Mouse (Mus musculus): ENCODE measurements at regions not wholly inside any gene's neighbourhood (a gene's known extent, or its start where the extent isn't known, plus 50 kb on each side); places are given as distances from the start of the nearest gene placed in this dataset.

DNA sequence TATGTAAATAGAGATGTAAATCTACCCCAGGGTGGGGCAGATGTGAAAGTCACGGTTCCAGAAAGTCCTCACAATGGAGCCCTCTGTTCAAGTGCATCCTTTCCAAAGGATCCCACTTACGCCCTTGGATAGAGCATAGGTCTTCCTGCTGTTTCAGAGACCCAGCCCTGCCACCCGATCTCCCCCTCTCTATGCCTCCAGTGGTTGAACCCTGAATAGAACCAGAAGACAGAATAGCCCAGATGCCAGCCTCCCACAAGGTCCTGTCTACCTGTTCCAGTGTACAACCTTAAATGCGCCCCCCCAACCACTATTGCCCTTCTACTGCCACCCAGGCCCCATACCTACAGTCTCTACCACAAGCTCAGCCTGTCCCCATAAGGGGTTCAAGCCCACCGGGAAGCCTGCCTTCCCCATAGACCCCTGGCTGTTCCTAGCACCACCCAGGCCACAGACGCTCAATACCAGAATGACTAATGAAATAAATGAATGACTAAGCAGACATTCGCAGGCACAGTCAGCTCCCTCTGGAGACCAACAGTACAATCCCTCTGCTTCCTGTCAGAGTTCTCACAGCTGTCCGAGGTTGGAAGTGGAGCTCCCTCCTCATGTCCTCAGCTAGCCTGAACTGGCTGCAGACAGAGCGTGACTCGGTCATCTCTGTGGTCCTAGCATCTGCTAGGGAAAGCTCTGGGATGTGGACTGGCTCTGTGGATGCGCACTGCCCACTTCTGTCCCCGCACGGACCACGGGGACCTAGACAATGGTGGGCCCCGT, 133.4 kb upstream of the 1600014C23Rik start:
- no peak for DNase-seq (ENCODE audit: low spot score in 2 of 2)

- DNase-seq (ENCODE audit: low spot score in 2 of 2), result no peak
These were observed 132.7 kb upstream of the 1600014C23Rik start for GRCm38 (mm10) chr17:45866346-45866745.

GRCm38 (mm10) chr17:45865944-45866343, 132.3 kb upstream of the 1600014C23Rik start:
- no peak for DNase-seq (ENCODE audit: low spot score in 2 of 2)

DNA sequence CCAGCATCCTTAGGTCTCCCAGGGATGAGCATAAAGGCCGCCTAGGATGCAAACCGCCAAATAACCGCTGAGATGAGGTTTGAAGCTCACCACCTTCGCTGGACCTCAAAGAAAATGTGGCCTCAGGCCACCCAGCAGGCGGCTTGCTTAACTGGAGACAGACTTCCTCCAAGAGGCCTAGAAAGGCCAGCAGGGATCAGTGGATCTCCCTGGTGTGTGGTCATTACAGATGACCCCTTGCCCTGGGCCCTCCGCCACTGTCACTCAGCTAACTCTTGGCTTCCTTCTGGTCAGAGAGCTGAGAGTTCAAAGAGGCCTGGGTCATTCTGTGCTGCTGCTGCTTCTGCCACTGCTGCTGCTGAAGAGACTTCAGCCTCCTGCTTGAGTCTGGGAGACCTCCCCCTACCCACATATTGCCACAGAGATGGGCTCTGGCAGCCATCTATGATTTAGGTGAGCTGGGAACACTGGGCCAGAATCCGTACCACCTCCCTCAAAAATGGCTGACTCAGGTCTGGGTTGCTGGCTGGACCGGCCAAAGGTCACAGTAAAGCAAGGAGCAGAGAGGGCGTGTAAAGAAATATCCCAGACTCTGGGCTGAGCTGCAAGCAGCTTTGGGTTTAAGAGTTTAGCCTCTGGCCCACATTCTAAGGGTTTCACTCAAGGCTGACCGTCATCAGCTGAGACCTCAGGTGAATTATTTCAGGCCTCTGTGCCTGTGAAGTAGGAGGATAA, 130.0 kb upstream of the 1600014C23Rik start:
- no peak for DNase-seq (ENCODE audit: low spot score in 2 of 2)

- no peak for DNase-seq (ENCODE audit: low spot score in 2 of 2)
These were observed 129.4 kb upstream of the 1600014C23Rik start for GRCm38 (mm10) chr17:45863031-45863430.

DNA sequence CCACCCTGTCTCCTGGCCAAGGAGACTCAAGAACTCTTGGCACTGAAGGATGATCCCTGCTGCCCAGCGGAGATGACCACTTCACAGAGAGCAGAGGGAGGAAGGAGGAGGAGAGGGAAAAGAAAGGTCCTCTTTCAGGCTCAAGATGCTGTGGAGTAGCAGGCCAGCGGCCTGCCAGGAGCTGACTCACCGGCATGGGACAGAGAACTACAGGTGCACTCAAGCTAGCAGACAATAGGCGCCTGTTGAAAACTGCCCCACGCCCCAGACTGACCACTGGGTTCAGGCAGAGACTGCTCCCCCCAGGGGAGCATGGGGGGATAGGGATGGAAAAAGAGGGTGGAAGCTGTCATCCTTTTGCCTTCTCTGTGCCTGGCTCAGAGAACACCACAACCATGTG, 125.8 kb upstream of the 1600014C23Rik start:
- no peak for DNase-seq (ENCODE audit: low spot score in 2 of 2)

GRCm38 (mm10) chr17:45853931-45854653, 120.4 kb upstream of the 1600014C23Rik start:
- no peak for DNase-seq (ENCODE audit: low spot score in 2 of 2)

DNA sequence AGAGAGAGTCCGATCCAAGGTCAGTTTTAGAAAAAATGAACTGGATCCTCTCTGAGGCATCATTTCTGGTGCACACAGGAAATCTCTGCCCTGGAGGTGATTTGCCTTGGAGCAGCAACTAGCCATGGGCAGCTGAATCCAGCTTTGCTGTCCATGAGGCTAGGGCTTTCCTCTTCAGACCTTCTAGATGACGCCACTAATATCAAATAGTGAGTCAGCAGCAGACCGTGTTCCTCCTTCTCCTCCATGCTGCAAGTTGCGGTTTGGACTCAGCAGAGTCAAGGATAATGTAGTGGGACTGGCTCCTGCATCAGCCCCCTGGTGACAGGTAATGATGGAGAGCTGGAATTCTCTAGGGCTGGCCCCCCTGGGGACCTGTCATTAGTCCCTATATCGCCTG, 118.8 kb upstream of the 1600014C23Rik start:
- DNase-seq (ENCODE audit: low spot score in 2 of 2), result no peak

DNA sequence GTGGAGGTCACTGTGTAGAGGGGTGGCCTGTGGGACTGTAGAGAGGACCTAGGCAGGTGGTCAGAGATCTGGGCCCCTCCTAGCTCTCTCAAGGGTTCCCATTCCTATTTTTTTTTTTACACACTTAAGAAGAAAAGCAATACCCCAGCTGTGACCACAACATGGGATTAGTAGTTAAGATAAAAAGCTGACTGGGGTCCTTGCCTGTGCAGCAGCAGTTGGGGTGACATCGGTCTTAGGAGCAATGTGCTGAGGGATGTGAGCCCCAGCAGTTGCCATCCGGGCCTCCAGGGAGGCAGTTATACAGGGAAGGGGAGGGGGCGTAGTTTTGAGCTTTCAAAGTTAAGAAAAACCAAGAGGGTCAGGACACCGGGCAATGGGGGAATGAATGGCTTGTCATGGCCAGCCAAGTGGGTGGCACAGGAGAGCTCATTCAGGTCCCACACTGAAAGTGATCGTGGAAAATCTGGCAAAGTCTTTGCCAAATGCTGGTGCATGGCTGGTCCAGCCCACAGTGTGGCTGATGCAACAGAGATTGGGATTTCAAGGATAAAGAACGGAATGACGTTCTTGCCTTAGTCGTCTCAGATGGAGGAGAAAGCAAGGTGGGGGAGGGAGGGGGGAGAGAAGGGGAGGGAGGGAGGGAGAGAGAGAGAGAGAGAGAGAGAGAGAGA, 118.2 kb upstream of the 1600014C23Rik start:
- DNase-seq (ENCODE audit: low spot score in 2 of 2), result no peak

- no peak for DNase-seq (ENCODE audit: low spot score in 2 of 2)
These were observed 117.3 kb upstream of the 1600014C23Rik start for GRCm38 (mm10) chr17:45850976-45851375.

DNA sequence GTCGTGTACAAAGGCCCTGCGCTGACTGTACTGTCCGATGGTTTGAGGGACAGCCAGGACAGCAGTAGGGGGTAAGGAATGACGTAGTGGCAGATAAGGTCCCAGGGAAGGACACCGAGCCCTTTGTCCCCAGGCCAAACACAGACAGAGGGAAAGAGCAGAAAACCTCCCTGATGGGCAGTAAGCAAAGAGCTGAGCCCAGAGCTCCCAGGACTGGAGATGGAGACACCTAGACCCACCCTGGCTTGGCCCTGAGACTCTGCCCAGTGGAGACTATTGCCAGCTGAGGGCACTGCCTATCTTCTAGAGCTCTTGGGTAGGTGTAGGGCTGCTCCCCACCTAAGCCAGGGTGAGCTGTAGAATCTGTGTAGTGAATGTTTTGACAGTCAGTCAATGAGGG, 116.5 kb upstream of the 1600014C23Rik start:
- no peak for DNase-seq (ENCODE audit: low spot score in 2 of 2)

- no peak for DNase-seq (ENCODE audit: low spot score in 2 of 2)
These were observed 115.0 kb upstream of the 1600014C23Rik start for GRCm38 (mm10) chr17:45848605-45849004.

GRCm38 (mm10) chr17:45847701-45848378, 114.2 kb upstream of the 1600014C23Rik start:
- DNase-seq (ENCODE audit: low spot score in 2 of 2), result no peak

GRCm38 (mm10) chr17:45845832-45846231, 112.2 kb upstream of the 1600014C23Rik start:
- DNase-seq (ENCODE audit: low spot score in 2 of 2), result no peak

- DNase-seq (ENCODE audit: low spot score in 2 of 2), result no peak
These were observed 103.1 kb upstream of the 1600014C23Rik start for GRCm38 (mm10) chr17:45836731-45837130.

DNA sequence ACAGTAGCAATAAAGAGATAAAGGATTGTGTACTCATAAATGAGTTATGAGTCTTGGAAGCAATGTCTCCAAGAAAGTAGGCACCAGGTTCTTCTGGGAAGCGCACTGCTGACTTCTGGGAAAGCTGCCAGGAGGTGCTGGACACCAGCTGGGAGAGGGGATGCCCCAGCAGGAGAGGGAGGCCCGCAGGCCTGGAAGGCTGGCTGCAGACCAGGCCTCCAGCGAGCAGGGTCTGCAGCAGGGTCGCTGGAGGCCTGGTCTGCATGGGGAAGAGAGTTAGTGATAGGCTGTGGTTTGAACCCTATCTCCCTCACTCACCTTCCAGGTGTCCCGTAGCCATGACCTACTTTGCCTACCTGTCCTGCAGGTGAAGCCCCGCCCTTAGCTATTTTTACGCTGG, 102.6 kb upstream of the 1600014C23Rik start:
- DNase-seq (ENCODE audit: low spot score in 2 of 2), result no peak

DNA sequence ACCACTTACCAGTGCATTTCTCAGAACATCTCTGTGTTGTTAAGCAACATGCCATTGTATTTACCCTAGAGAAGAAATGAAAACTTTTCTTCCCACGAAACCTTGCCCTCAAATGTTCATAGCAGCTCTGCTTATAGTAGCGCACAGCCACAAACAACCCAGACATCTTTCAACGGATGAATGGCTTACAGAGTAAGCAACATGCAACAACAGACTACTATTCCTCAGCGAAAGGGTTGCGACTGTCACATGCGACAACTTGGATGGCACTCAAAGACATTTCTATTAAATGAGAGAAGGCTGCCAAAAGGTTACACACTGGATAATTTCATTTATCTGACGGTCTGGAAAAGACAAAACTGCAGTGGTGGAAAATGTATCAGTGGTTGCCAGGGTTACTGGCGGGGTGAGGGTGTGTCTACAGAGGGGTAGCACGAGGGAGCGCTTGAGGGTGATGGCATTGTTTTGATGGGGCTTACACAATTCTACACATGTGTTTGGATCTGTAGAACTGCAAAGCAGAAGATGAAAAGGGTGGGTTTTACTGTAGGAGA, 101.0 kb upstream of the 1600014C23Rik start:
- no peak for DNase-seq (ENCODE audit: low spot score in 2 of 2)

GRCm38 (mm10) chr17:45830324-45830723, 96.7 kb upstream of the 1600014C23Rik start:
- no peak for DNase-seq (ENCODE audit: low spot score in 2 of 2)

DNA sequence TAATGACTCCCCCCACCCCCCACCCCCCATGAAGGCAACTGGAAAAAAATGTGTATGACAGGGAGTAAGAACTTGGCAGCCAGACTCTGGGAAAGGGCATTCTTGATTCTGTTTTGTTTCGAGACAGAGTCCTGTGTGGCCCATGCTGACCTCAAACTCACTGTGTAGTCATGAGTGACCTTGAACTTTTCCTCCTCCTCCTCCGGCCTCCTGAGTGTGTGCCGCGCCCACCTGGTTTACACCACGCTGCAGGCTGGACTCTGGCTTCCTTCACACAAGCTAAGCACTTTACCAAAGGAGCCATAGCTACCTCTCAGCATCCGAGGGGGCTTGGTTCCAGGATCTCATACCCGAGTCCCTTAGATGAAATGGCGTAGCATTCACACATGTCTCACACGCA, 95.9 kb upstream of the 1600014C23Rik start:
- DNase-seq (ENCODE audit: low spot score in 2 of 2), result no peak

- no peak for DNase-seq (ENCODE audit: low spot score in 2 of 2)
These were observed 95.2 kb upstream of the 1600014C23Rik start for GRCm38 (mm10) chr17:45828843-45829242.

DNA sequence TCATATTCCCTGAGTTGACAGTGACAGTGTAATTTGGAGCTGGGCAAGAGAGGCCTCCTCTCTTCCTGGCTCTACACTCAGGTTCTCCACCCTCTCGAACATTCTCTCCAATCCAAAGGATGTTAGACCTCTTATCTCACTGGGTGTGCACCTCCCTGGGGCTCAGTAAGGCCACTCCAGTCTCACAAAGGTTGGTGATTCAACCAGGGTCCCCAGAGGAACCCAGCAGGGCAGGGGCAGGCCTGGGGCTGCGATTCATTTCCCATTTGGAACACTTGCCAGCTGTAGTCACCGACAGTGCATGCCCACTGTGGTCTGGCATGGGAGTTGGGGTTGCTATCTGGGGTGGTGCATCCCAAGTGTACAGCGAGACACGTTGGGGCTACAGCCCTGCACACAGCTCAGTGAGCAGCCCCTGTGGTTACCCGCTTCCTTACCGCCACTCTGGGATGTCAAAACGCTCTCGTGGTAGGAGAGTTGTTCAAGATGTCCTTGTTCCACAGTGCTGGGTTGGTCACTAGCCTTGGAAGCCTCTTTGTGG, 94.7 kb upstream of the 1600014C23Rik start:
- no peak for DNase-seq (ENCODE audit: low spot score in 2 of 2)
